Mouse (Mus musculus): ENCODE measurements around the gene Zbtb48.

GRCm38 (mm10) chr4:151994228-151995171 is 33.0 kb downstream of the Zbtb48 start:
- no peak for TF ChIP-seq CTCF (IDR thresholded peaks at IDR 0.05; ENCODE audit: control insufficient read depth, insufficient read depth, insufficient read length)
- TF ChIP-seq FOSL1 (IDR thresholded peaks at IDR 0.05; ENCODE audit: insufficient read depth, low read length, poor library complexity, severe bottlenecking), result no peak
- no peak for TF ChIP-seq MYOD1 (IDR thresholded peaks at IDR 0.05; ENCODE audit: control insufficient read depth, insufficient read length, low read depth)
- TF ChIP-seq CEBPB (IDR thresholded peaks at IDR 0.05; ENCODE audit: low read depth), result no peak

Data from C2C12 (cell line).